Mouse (Mus musculus): ENCODE results near the gene Slit3.

Slit3 gene

GRCm38 (mm10) chr11:35264749-35265148, 143.7 kb downstream of the Slit3 start:
- in situ Hi-C loops (cut with MboI; ENCODE audit: low sequenced_read_pairs): no loop called here

- in situ Hi-C loops (cut with MboI; ENCODE audit: low sequenced_read_pairs): no loop called here
Observed at GRCm38 (mm10) chr11:35270396-35270795, 149.4 kb downstream of the Slit3 start.

- in situ Hi-C loops (cut with MboI; ENCODE audit: low sequenced_read_pairs): no loop called here
Observed at GRCm38 (mm10) chr11:35273416-35273815, 152.4 kb downstream of the Slit3 start.

- in situ Hi-C loops (cut with MboI; ENCODE audit: low sequenced_read_pairs): no loop called here
Observed at GRCm38 (mm10) chr11:35274036-35274435, 153.0 kb downstream of the Slit3 start.

- in situ Hi-C loops (cut with MboI; ENCODE audit: low sequenced_read_pairs): no loop called here
Observed at GRCm38 (mm10) chr11:35275300-35275699, 154.3 kb downstream of the Slit3 start.

- in situ Hi-C loops (cut with MboI; ENCODE audit: low sequenced_read_pairs): no loop called here
Observed at GRCm38 (mm10) chr11:35276001-35276400, 155.0 kb downstream of the Slit3 start.

- in situ Hi-C loops (cut with MboI; ENCODE audit: low sequenced_read_pairs): no loop called here
Observed at GRCm38 (mm10) chr11:35278128-35278769, 157.2 kb downstream of the Slit3 start.

- in situ Hi-C loops (cut with MboI; ENCODE audit: low sequenced_read_pairs): no loop called here
Observed at GRCm38 (mm10) chr11:35280826-35281225, 159.8 kb downstream of the Slit3 start.

- in situ Hi-C loops (cut with MboI; ENCODE audit: low sequenced_read_pairs): no loop called here
Observed at GRCm38 (mm10) chr11:35282001-35282632, 161.1 kb downstream of the Slit3 start.

- in situ Hi-C loops (cut with MboI; ENCODE audit: low sequenced_read_pairs): no loop called here
Observed at GRCm38 (mm10) chr11:35282825-35283571, 162.0 kb downstream of the Slit3 start.

GRCm38 (mm10) chr11:35283767-35284166, 162.7 kb downstream of the Slit3 start:
- in situ Hi-C loops (cut with MboI; ENCODE audit: low sequenced_read_pairs): no loop called here

- in situ Hi-C loops (cut with MboI; ENCODE audit: low sequenced_read_pairs): no loop called here
Observed at GRCm38 (mm10) chr11:35286578-35287390, 165.8 kb downstream of the Slit3 start.

- in situ Hi-C loops (cut with MboI; ENCODE audit: low sequenced_read_pairs): no loop called here
Observed at GRCm38 (mm10) chr11:35288056-35288455, 167.0 kb downstream of the Slit3 start.

- in situ Hi-C loops (cut with MboI; ENCODE audit: low sequenced_read_pairs): no loop called here
Observed at GRCm38 (mm10) chr11:35288761-35289278, 167.8 kb downstream of the Slit3 start.

GRCm38 (mm10) chr11:35292228-35292747, 171.3 kb downstream of the Slit3 start:
- in situ Hi-C loops (cut with MboI; ENCODE audit: low sequenced_read_pairs): no loop called here

- in situ Hi-C loops (cut with MboI; ENCODE audit: low sequenced_read_pairs): no loop called here
Observed at GRCm38 (mm10) chr11:35293197-35293596, 172.2 kb downstream of the Slit3 start.

GRCm38 (mm10) chr11:35294670-35295069, 173.6 kb downstream of the Slit3 start:
- in situ Hi-C loops (cut with MboI; ENCODE audit: low sequenced_read_pairs): no loop called here

- in situ Hi-C loops (cut with MboI; ENCODE audit: low sequenced_read_pairs): no loop called here
Observed at GRCm38 (mm10) chr11:35295162-35295799, 174.3 kb downstream of the Slit3 start.

- in situ Hi-C loops (cut with MboI; ENCODE audit: low sequenced_read_pairs): no loop called here
Observed at GRCm38 (mm10) chr11:35296803-35297202, 175.8 kb downstream of the Slit3 start.

- in situ Hi-C loops (cut with MboI; ENCODE audit: low sequenced_read_pairs): no loop called here
Observed at GRCm38 (mm10) chr11:35297319-35297718, 176.3 kb downstream of the Slit3 start.
